Mouse (Mus musculus) CD4-positive helper T cell, adult 2 months (primary cell): ENCODE results near the gene Mmp14.

ENCODE experiments used
- DNase-seq: peaks from one replicate; pipeline ENCODE4 v3.0.0-alpha.2; 2012; ENCODE audit warnings: low read depth, missing footprints, low spot score

Mmp14 gene

GRCm38 (mm10) chr14:54413877-54414700 lies 17.3 kb upstream of the Mmp14 start:
- no peak for DNase-seq

GRCm38 (mm10) chr14:54415241-54416020 lies 16.0 kb upstream of the Mmp14 start:
- no peak for DNase-seq

GRCm38 (mm10) chr14:54416229-54416775 lies 15.1 kb upstream of the Mmp14 start:
- no peak for DNase-seq

GRCm38 (mm10) chr14:54416830-54417229 lies 14.6 kb upstream of the Mmp14 start:
- DNase-seq = no peak

- DNase-seq = no peak
These were observed 13.8 kb upstream of the Mmp14 start, which contains the start of gene Slc7a7 for GRCm38 (mm10) chr14:54417623-54418081. TSS of gene Slc7a7 (minus strand) at chr14:54417780.

- DNase-seq = no peak
These were observed 10.4 kb upstream of the Mmp14 start for GRCm38 (mm10) chr14:54421014-54421413.

- peak; percentile 59 for DNase-seq
These were observed 8.0 kb upstream of the Mmp14 start for GRCm38 (mm10) chr14:54423406-54423805.

- no peak for DNase-seq
These were observed 6.8 kb upstream of the Mmp14 start for GRCm38 (mm10) chr14:54424634-54425033.

GRCm38 (mm10) chr14:54425540-54425939 lies 5.9 kb upstream of the Mmp14 start:
- no peak for DNase-seq

GRCm38 (mm10) chr14:54426003-54426688 lies 5.3 kb upstream of the Mmp14 start:
- no peak for DNase-seq

GRCm38 (mm10) chr14:54426689-54427398 lies 4.6 kb upstream of the Mmp14 start, which contains the start of gene Mrpl52:
TSS of gene Mrpl52 (plus strand) at chr14:54426909.
- peak; percentile 86 for DNase-seq

- DNase-seq = no peak
These were observed 3.7 kb upstream of the Mmp14 start for GRCm38 (mm10) chr14:54427696-54428095.

- no peak for DNase-seq
These were observed 3.0 kb upstream of the Mmp14 start for GRCm38 (mm10) chr14:54428421-54428820.

- no peak for DNase-seq
These were observed 1.9 kb upstream of the Mmp14 start for GRCm38 (mm10) chr14:54429332-54430093.

- no peak for DNase-seq
These were observed 836 bp upstream of the Mmp14 start for GRCm38 (mm10) chr14:54430406-54431145.

GRCm38 (mm10) chr14:54432078-54432836 lies 845 bp downstream of the Mmp14 start:
- DNase-seq = peak; percentile 38

GRCm38 (mm10) chr14:54432837-54433830 lies 1.7 kb downstream of the Mmp14 start:
- no peak for DNase-seq
